Mouse (Mus musculus) megakaryocyte progenitor cell, adult 5-6 weeks (primary cell): ENCODE data around the gene Arl6ip6. TPM values are rescaled to one million over a fixed set of nuclear protein-coding genes. Genes with fewer than 3 reads are reported as not detected.

Experiments used
- ATAC-seq: replicated peaks from 2 replicates; pipeline ENCODE4 v1.8.0; 2016; ENCODE audit warnings: mild to moderate bottlenecking, moderate TSS enrichment, inconsistent platforms; ENCODE audit not compliant: poor library complexity
- total RNA-seq, 2 experiments: library from RNA; stranded (forward) in 1 of 2; stranded (reverse) in 1 of 2; fragments of 157-497, 149-512 nt in 1 of 2; fragments of 200-1000 nt in 1 of 2; gene quantifications; 2 replicates each; pipeline versions ENCODE4 v1.2.3 to v1.2.4; 2015 to 2017

The Arl6ip6 gene
- total RNA-seq (2015): 45.1 and 48.4 TPM in 2 replicates
- 25.8 and 38.7 TPM in 2 replicates for total RNA-seq (2017)

DNA sequence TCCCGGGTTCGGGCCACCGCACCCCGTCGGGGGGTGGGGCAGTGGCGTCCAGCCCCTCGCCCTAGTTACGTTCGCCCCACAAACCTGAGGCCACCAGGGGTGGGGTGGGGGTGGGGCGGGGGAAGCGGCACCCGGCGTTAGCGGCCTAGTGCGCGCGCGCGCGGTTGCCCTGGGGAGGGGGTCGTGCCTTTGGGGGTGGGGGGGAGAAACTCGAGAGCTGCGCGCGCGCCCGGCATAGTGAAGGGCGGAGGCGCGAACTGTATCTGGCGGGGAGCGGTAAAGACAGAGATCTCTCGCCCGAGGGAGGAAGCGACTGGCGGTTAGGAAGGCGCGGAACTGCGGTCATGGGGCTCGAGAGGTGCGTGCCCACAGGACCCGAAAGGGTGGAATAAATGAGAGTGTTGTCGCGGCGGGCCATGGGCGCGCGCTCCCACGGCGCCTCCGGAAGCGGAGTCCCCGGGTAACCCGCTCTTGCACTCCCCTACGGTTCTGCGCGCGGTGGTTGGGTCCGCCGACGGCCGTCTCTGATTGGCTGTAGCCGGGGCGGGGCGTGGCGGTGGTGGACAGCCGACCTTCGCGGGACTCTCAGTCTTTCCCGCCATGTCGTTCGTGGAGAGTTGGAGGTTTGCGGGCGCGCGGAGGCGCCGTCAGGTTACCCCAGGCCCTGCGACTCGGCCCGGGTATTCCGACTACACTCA lies at the start of gene Arl6ip6:
Gene Arl6ip6 (plus strand): TSS at position 204 of the 698 bp plus-strand sequence.
- peak; percentile 68 for ATAC-seq

DNA sequence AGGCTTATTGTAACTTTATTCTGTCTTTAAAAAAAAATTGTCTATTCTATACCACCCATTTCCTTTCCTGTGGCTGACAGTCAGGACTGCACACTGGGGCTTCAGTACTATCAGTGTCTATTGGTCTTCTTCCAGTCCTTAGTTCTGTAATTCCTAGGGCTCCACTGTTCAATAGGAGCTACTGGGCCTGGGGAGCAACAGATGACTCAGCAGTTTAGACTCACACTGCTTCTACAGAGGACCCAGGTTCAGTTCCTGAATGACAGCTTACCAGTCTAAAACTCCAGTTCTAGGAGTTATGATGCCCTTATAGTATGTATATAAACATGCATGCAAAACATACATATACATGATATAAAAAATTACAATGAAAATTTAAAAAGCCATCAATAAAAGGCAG lies 44.7 kb upstream of the Arl6ip6 start:
- ATAC-seq: no peak

GRCm38 (mm10) chr2:53173966-53174365 lies 17.6 kb upstream of the Arl6ip6 start:
- no peak for ATAC-seq

GRCm38 (mm10) chr2:53178966-53179365 lies 12.6 kb upstream of the Arl6ip6 start:
- no peak for ATAC-seq

DNA sequence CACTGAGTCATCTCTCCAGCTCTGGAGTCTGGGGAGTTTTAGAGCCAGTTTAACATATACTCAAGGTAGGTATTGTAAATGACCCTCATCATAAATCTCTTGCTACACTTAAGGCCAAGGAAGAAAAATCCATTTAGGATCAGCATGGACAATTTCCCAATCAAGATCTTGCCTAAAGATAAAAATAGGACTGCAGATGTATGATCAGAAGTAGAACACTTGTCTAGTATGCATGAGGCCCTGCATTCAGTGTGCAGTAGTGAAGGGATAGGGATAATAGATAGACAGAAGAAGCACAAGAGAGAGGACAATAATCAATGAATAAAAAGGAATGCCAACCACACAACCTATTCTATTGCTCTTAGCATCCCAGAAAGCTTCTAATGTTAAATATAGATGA lies 11.7 kb upstream of the Arl6ip6 start:
- ATAC-seq: no peak

- ATAC-seq: no peak
Measured at GRCm38 (mm10) chr2:53189811-53190210, 1.7 kb upstream of the Arl6ip6 start.

DNA sequence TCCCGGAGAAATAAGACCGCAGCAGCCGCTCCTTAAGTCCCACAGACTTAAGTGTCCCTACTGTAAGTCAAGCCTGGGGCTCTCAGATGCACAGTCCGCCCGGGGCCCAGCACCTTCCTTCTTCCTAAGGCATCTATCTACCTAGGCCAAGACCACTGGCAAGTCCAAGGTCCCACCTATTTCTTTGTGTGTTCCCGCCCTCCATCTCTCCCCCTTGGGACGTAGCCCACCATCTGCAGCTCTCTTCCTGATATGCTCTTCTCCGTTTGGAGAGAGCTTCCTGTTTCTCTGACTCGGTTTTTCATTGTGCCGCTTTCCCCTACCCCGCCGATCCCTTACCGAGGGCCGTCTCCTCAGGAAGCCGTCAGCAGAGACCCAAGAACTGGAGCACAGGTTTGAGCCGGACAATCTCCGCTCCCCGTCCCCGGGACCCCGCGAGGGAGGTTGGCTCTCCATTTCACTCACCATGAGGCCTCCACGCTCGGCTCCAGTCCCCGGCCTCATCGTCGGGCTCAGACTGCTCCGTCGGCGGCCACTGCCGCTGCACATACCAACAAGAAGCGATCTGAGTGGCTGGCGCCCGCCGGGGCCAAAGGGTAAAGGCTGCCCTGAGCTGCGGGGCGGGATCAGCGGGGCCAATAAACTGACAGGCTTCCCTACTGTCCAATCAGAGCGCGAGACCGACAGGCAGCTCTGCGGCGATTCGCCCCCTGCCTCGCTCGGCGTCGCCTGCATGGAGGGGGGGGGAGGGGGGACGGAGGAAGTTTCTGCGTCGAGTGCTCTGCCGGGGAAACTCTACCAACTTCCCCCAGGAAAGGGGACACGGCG lies 628 bp upstream of the Arl6ip6 start, which contains the start of gene Prpf40a:
Gene Prpf40a (minus strand): TSS at position 601 of the 828 bp plus-strand sequence.
- ATAC-seq: peak; percentile 78

DNA sequence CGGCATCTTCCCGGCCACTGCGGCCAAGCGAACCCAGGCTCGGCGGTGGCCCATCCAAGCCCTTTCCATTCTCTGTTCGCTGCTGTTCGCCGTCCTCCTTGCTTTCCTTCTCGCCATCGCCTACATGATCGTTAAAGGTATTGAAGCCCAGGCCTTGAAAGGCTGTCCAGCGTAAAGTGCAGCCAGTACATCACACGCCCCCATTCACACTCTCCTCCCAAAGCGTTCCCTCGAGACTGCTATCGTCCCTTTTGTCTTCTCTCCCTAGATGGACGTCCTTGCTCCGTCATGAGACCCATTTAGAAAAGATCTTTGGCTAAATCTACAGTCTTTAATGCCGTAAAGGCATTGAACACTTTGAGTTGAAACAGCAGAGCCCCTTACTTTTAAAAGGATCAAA lies 860 bp downstream of the Arl6ip6 start:
- no peak for ATAC-seq

GRCm38 (mm10) chr2:53196431-53196830 lies 4.9 kb downstream of the Arl6ip6 start:
- no peak for ATAC-seq

DNA sequence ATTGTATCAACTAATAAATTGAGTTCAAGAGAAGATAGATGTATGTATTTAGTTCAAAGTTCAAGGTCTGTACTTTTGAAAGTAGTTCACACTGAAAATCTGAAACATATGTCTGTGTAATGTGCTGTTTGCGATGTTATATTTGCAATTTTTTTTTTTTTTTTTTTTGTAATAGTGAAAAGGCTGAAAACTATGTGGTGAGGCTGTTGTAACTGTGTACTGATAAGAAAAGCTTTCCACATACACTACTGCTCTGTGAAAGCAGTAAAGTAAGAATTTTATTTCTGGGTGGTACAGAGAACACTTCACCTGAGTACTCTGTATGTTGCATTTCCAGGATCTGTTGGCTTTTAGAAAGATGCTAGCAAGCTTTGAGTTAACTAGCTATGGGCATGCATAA lies 7.7 kb downstream of the Arl6ip6 start:
- peak; percentile 18; the same call in 1 of the 2 replicates for ATAC-seq

- peak; percentile 80 for ATAC-seq
Measured at GRCm38 (mm10) chr2:53200164-53200885, 8.8 kb downstream of the Arl6ip6 start.

DNA sequence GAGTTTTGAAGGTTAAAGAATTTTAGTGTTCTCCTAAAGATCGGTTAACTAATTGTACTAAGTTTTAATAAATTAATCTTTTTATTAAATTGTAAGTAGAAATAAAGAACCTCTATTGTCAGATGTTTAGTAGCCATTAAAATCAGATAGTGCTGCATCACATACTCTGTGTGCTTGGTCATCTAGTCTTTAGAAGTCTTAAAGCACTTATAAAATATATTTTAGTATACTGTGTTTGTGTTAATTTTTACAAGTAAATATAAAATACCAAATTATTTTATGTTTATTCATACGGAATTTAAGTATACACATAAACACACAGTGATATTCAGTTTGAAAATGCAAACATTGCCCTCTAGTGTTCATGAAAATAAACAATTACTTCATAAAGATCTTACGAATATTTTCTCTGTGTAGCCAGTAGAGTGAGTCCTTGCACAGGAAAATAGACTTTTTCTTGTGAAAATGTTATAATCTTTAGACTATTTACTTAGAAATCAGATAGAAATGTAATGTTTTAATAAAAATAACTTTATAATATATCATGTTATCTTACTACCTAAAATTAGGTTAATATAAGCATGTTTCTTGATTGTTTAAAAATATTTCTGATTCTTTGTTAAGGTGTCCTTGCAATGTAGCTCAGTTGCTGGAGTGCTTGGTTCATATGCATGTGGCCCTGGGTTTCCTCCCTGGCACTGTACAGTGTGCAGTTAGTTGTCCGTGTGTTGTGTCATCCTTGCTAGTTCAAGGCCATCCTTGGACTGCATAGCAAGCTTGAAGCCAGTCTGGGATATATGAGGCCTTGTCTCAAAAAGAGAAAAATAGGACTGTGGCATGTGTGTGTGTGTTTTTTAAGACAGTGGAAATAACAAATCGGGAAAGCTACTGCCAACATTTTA lies 13.1 kb downstream of the Arl6ip6 start:
- peak; percentile 71 for ATAC-seq

GRCm38 (mm10) chr2:53206749-53207148 lies 15.2 kb downstream of the Arl6ip6 start:
- ATAC-seq: no peak

GRCm38 (mm10) chr2:53213493-53213892 lies 22.0 kb downstream of the Arl6ip6 start:
- ATAC-seq: no peak

DNA sequence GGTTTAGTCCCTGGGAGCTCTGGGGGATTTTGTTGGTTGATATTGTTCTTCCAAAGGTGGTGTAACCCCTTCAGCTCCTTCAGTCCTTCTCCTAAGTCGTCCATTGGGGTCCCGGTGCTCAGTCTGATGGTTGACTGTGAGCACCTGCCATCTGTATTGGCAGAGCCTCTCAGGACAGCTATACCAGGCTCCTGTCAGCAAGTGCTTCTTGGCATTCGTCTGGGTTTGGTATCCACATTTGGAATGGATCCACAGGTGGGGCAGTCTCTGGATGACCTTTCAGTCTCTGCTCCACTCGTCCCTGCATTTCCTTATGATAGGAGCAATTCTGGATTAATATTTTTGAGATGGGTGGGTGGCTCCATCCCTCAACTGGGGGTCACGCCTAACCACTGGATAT lies 30.7 kb downstream of the Arl6ip6 start:
- no peak for ATAC-seq

DNA sequence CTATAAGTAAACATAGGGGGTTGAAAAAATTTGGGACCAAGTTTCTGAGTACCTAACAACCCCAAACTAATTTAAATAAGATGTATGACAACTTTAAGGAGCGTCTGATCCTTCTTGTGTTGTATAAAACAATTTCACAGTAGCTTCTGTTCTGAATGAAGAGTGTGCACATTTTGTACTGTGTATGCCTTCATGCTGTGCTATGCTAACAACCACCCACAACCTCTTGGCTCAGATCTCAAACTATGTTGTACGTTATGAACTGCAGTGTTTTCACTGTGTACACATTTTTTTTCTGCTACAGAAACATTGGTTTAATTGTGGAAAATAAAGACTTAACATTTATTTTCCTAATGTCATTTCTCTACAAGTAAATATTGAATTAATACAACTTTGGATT lies 65.5 kb downstream of the Arl6ip6 start:
- ATAC-seq: no peak
